Mouse (Mus musculus) cerebellum, adult 2 months (tissue): ENCODE measurements around the gene a.

ENCODE experiments used
- CTCF ChIP-seq: fragments of 200-500 bp; IDR thresholded peaks from 2 replicates; pipeline ENCODE4 v1.5.1; 2011; ENCODE audit warnings: low read depth, mild to moderate bottlenecking, control low read depth, low read length, moderate library complexity, borderline replicate concordance; ENCODE audit not compliant: insufficient read depth
- POLR2A ChIP-seq: fragments of 200-500 bp; IDR thresholded peaks from 2 replicates; pipeline ENCODE4 v1.6.1; 2011; ENCODE audit warnings: low read length, control low read depth, borderline replicate concordance; ENCODE audit not compliant: insufficient read depth

- TF ChIP-seq CTCF (no peak), POLR2A (no peak)
These were observed 279.8 kb downstream of the a start for GRCm38 (mm10) chr2:155071027-155071426.
